Mouse (Mus musculus) CD4-positive naive resting alpha-beta T cell, adult 57 days (primary cell): ENCODE results near the gene Anxa7. TPM values are rescaled to one million over a fixed set of nuclear protein-coding genes. Genes with fewer than 3 reads are reported as not detected.

Source experiments
- total RNA-seq: library from RNA; stranded (reverse); gene quantifications from one replicate; pipeline ENCODE4 v1.2.4, GENCODE M21; 2023

The Anxa7 gene
- 33.3 TPM for total RNA-seq

DNA sequence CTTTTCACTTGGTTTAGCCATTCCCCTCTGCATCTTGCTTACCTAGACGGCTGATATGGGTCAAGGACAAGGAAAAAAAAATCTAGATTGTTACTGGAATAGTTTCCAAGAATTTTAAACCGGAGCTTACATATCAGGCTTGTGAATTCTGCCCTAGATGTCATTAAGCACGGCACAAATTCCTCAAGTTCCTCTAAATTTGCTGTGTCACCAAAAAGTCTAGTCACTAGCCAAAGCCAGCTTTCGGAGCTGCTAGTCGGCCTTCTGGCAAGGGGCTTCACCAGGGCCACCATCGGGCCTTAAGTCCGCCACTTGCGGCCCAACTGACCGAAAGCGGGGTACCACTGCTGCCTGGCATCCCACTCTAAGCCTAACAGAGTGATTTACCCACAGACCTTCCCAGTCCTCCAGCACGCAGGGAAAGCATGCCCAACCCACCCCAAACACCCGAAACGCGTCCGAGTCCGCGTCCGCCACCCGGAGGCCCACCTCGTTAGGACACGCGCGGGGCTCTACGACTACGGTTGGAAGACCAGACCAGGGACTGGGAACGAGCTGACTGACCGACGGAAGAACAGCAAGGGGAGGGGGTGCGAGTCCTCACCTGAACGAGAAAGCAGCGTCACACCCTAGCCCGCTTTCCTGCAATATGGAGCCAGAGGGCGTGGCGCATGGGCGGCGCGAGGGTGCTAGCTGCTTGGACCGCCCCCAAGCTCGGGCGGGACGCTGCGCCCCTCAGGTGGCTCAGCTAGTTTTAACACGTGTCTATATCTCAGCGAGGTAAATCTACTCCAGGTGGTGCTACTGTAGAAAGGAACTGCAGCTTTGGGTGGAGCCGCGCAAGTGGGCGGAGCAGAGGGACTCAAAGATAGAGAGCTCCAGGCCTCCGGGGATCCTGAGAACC is at the start of gene Anxa7:
Anxa7 (minus strand) TSS at position 843 of the 904 bp plus-strand sequence.

DNA sequence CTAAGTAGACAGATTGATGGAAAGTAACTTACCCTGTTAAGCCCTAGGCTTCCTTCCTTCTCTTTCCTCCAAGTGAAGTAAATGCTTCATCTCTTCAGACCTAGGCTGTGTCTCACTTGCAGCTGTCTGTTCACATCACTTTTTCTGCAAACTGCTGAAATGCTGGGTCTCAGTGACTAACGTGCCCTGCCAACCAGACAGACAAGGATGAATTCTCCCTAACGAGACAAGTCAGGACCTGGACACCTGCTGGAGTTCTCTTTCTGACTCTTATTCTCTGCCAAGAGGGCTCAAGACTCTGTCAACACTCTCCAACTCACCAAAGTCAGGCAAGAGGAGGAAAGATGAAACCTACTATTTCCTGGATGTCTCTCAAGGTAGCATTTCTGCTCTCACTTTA is 16.7 kb upstream of the Anxa7 start, which contains the start of gene Mss51:
Mss51 (minus strand) TSS at position 299 of the 400 bp plus-strand sequence.

DNA sequence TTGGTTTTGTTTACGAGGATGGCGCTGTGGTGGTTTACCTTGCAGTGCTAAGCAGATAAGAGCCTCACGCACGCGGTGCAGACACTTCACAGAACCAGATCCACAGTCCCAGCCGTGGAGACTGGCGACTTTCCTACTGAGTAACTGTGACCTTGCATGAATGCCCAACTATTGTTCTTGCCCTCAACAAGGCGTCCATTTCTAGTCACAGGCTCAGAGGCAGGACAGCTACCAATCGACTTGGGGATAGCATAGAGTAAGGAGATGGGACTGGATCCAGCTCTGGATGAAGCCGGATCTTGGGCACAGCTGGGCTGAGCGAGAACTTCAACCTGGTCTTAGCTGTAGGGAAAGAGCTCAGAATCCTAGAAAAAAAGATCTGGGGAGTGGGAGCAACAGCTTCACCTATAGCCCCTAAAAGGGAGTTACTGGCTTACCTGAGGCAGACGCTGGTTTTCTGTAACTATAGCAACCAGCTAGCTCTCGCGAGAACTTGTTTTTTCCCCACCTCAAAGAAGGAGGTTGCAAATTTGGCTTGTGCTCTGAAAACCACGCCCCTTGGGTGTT is 28.1 kb downstream of the Anxa7 start, which contains the start of gene Cfap70:
Cfap70 (minus strand) TSS at position 462 of the 567 bp plus-strand sequence.

Other genes with a start within 250 kb of the Anxa7 start
- not detected for gene Kcnk16, start 210.9 kb downstream of the Anxa7 start, total RNA-seq
- gene Nudt13, start 185.4 kb downstream of the Anxa7 start, total RNA-seq, result 20.2 TPM
- 35.4 TPM for gene Ecd, start 132.0 kb downstream of the Anxa7 start, total RNA-seq
- gene Fam149b, start 132.0 kb downstream of the Anxa7 start, total RNA-seq, result 38.7 TPM
- 70.1 TPM for gene Dnajc9, start 91.2 kb downstream of the Anxa7 start, total RNA-seq
- gene Mrps16, start 86.5 kb downstream of the Anxa7 start, total RNA-seq, result 34.0 TPM
- gene Cfap70, start 27.9 kb downstream of the Anxa7 start, total RNA-seq, result not detected
- gene Mss51, start 16.8 kb upstream of the Anxa7 start, total RNA-seq, result 9.3 TPM
- gene Ppp3cb, start 66.4 kb upstream of the Anxa7 start, total RNA-seq, result 92.8 TPM
- gene Usp54, start 160.9 kb upstream of the Anxa7 start, total RNA-seq, result 6.4 TPM
- gene Myoz1, start 176.4 kb upstream of the Anxa7 start, total RNA-seq, result not detected
- gene Synpo2l, start 188.2 kb upstream of the Anxa7 start, total RNA-seq, result not detected
- 249 TPM for gene Sec24c, start 194.2 kb upstream of the Anxa7 start, total RNA-seq
- gene Fut11, start 214.8 kb upstream of the Anxa7 start, total RNA-seq, result 5.3 TPM
- 36.5 TPM for gene Chchd1, start 222.9 kb upstream of the Anxa7 start, total RNA-seq
- 151 TPM for gene Zswim8, start 227.4 kb upstream of the Anxa7 start, total RNA-seq